In genomic region chr5:132352437-132352836, GRCm38 (mm10) we compare ENCODE assay signal across 23 mouse cellular contexts.
DNase-seq lines count a peak whose midpoint lies in the region; ATAC-seq and TF ChIP-seq lines count a peak whose summit lies in the region.
"Had no signal": no experiment of that assay in that cellular context is flagged by ENCODE, and none has a peak within 500 bp of the region (broad histone marks: within the 10 kb centered on the region; RNA-seq: fewer than 3 reads in every experiment).

No protein-coding gene starts in this region.

- H3K36me3 ChIP-seq in intestine, embryonic 14.5 days (ENCODE audit: control insufficient read depth, insufficient read depth, low read length) = no peaks in the 10 kb centered on the region
- H3K36me3 ChIP-seq in intestine, postnatal 0 days (ENCODE audit: control insufficient read depth, insufficient read depth) = no peaks in the 10 kb centered on the region
- no peaks in the 10 kb centered on the region for H3K36me3 ChIP-seq in G1E (replicated peaks)
- no peaks in the 10 kb centered on the region for H3K36me3 ChIP-seq in limb, embryonic 10.5 days
- H3K36me3 ChIP-seq: embryonic facial prominence, embryonic 15.5 days; heart, embryonic 10.5 days; midbrain, embryonic 15.5 days had no signal

- WGBS in intestine, embryonic 14.5 days = 22% methylated on average over 1 of the region's 1 CpGs
- WGBS in intestine, postnatal 0 days = 16% methylated on average over 1 of the region's 1 CpGs
- WGBS in limb, embryonic 10.5 days = 49% methylated on average over 1 of the region's 1 CpGs

- H3K9me3 ChIP-seq in intestine, embryonic 14.5 days (ENCODE audit: control insufficient read depth, low read length) = no peaks in the 10 kb centered on the region
- no peaks in the 10 kb centered on the region for H3K9me3 ChIP-seq in intestine, postnatal 0 days (ENCODE audit: control insufficient read depth)
- 0 out of 2 replicates have a peak, but pooled peaks cover 2% of the 10 kb centered on the region for H3K9me3 ChIP-seq in G1E (replicated peaks)
- H3K9me3 ChIP-seq in limb, embryonic 10.5 days (replicated peaks) = no peaks in the 10 kb centered on the region
- H3K9me3 ChIP-seq: embryonic facial prominence, embryonic 15.5 days; heart, embryonic 10.5 days; midbrain, embryonic 15.5 days had no signal

- H3K4me3 ChIP-seq in intestine, embryonic 14.5 days (ENCODE audit: low read depth, low read length) = no peak overlapping the region
- H3K4me3 ChIP-seq in intestine, postnatal 0 days (ENCODE audit: low read depth, low read length) = no peak overlapping the region
- no peak overlapping the region for H3K4me3 ChIP-seq in G1E (ENCODE audit: low read depth, low read length)
- no peak overlapping the region for H3K4me3 ChIP-seq in limb, embryonic 10.5 days
- H3K4me3 ChIP-seq: embryonic facial prominence, embryonic 15.5 days; heart, embryonic 10.5 days; left cerebral cortex, adult 2 months; midbrain, embryonic 15.5 days had no signal

- no peak for DNase-seq in intestine, embryonic 14.5 days (ENCODE audit: low spot score)
- DNase-seq in G1E (ENCODE audit: low spot score) = no peak
- peak; percentile 9 for DNase-seq in adrenal gland, postnatal 25 days
- no peak for DNase-seq in left cerebral cortex, postnatal 4 days
- DNase-seq in limb, embryonic 10.5 days (ENCODE audit: low spot score) = no peak
- no peak for DNase-seq in layer of hippocampus, postnatal 25 days (ENCODE audit: extremely low spot score in 1 of 2, low spot score in 1 of 2)
- DNase-seq: cerebellum, adult 11-12 months; cerebellum, postnatal 14 days; kidney, adult 18-20 months; layer of hippocampus, adult 9-11 months; lung, adult 2 months; lung, postnatal 4 days had no signal

- ATAC-seq in intestine, embryonic 14.5 days (replicated peaks; ENCODE audit: low FRiP score, low TSS enrichment, low read depth) = peak; percentile 32; the same call in 1 of the 2 replicates
- ATAC-seq in intestine, postnatal 0 days = no peak
- peak; percentile 73; the same call in 1 of the 2 replicates for ATAC-seq in G1E (ENCODE audit: extremely low read depth, insufficient number of reproducible peaks, low FRiP score, poor library complexity, severe bottlenecking)
- ATAC-seq in megakaryocyte progenitor cell, adult 5-6 weeks (replicated peaks; ENCODE audit: poor library complexity) = peak; percentile 13; the same call in 1 of the 2 replicates
- ATAC-seq: CD4-positive, CD25-positive, alpha-beta regulatory T cell, adult 4 months; forebrain, embryonic 14.5 days; hindbrain, embryonic 16.5 days; midbrain, embryonic 15.5 days; Patski had no signal

- TF ChIP-seq CTCF in intestine, postnatal 0 days (IDR thresholded peaks at IDR 0.05; ENCODE audit: low read depth) = no peak
- TF ChIP-seq CTCF in G1E (IDR thresholded peaks at IDR 0.05; ENCODE audit: low read depth, low read length) = no peak

- peaks cover 12% of the 10 kb centered on the region; the same call in 1 of the 2 replicates for H3K4me1 ChIP-seq in intestine, embryonic 14.5 days (replicated peaks; ENCODE audit: control insufficient read depth, insufficient read depth, low read length)
- 0 out of 2 replicates have a peak, but pooled peaks cover 2% of the 10 kb centered on the region for H3K4me1 ChIP-seq in intestine, postnatal 0 days (replicated peaks; ENCODE audit: control insufficient read depth, insufficient read depth, low read length)
- peaks cover 29% of the 10 kb centered on the region for H3K4me1 ChIP-seq in G1E (ENCODE audit: insufficient read depth, low read depth, low read length)
- no peaks in the 10 kb centered on the region; the same call in none of the 2 replicates for H3K4me1 ChIP-seq in limb, embryonic 10.5 days

- H3K9ac ChIP-seq in intestine, embryonic 14.5 days (ENCODE audit: low read length) = no peak overlapping the region
- no peak overlapping the region for H3K9ac ChIP-seq in intestine, postnatal 0 days (ENCODE audit: low read depth, low read length)
- H3K9ac ChIP-seq: embryonic facial prominence, embryonic 15.5 days; midbrain, embryonic 15.5 days had no signal

- H3K27me3 ChIP-seq in intestine, embryonic 14.5 days (replicated peaks; ENCODE audit: control insufficient read depth, insufficient read depth, low read length) = no peaks in the 10 kb centered on the region
- no peaks in the 10 kb centered on the region for H3K27me3 ChIP-seq in intestine, postnatal 0 days (replicated peaks; ENCODE audit: control insufficient read depth, insufficient read depth, low read length)
- H3K27me3 ChIP-seq in G1E (ENCODE audit: insufficient read depth, low read length) = no peaks in the 10 kb centered on the region
- no peaks in the 10 kb centered on the region for H3K27me3 ChIP-seq in limb, embryonic 10.5 days (ENCODE audit: low read depth, poor library complexity, severe bottlenecking)
- H3K27me3 ChIP-seq: embryonic facial prominence, embryonic 15.5 days; midbrain, embryonic 15.5 days; Patski had no signal

- H3K27ac ChIP-seq in intestine, embryonic 14.5 days (ENCODE audit: low read depth) = no peak overlapping the region
- no peak overlapping the region for H3K27ac ChIP-seq in intestine, postnatal 0 days (ENCODE audit: low read depth, low read length)
- H3K27ac ChIP-seq in limb, embryonic 10.5 days = no peak overlapping the region
- H3K27ac ChIP-seq: embryonic facial prominence, embryonic 15.5 days; heart, embryonic 10.5 days; left cerebral cortex, adult 2 months; midbrain, embryonic 15.5 days had no signal

- intact Hi-C loops in left cerebral cortex, postnatal 4 days (cut with DNase I) = no loop called here

- H3K4me2 ChIP-seq in intestine, embryonic 14.5 days (ENCODE audit: low read length) = no peak overlapping the region
- H3K4me2 ChIP-seq in intestine, postnatal 0 days (replicated peaks; ENCODE audit: low read depth) = no peak overlapping the region
- H3K4me2 ChIP-seq: embryonic facial prominence, embryonic 15.5 days; liver, embryonic 11.5 days; midbrain, embryonic 15.5 days had no signal
